Mouse (Mus musculus): ENCODE data around the gene Ctnnbl1.

Gene Ctnnbl1

DNA sequence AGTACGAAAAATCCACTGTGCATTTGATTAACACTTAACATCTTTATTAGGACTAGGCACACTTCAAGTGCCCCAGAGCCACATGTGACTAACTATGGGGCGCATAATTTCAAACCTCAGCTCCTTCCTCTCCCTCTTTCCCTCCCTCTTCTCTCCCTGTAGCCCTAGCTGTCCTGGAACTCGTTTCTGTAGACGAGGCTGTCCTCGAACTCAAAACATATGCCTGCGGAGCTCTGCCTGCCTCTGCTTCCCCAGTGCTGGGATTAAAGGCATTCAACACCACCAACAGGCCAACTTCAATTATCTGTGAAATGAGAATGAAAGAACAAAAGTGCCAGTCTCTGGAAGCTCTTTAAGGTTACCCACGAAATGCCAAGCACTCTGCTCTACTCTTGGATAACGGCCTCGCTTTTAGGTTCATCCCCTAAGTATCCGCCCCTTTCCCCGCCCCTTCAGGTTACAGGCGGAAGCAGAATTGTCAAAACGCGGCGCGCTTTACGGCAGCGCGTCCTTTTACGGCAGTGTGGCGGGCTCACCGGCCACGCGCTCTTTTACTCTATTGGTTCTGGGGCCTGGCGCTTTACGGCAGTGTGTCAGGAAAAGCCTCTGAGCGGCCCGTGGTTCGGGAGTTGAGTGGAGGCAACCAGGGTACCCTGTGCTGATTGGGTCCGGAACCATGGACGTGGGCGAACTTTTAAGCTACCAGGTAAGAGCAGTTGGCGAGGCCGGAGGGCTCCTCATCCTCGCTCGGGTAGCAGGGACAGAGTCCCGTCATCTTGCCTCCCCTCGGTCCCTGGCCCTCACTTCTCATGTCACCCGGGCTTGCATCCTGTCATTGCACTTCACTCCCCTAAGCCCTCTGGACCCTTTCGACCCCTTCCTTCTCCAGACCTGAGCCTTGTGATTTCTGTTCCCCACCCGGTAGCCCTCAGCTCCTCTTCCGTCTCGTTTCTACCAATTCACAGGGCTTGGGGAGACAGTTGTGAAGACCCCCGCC lies at the start of gene Ctnnbl1:
Ctnnbl1 (plus strand) TSS at position 548 of the 997 bp plus-strand sequence.
- peak; percentile 97 for DNase-seq (ENCODE audit: extremely low spot score, low read depth, low spot score)

DNA sequence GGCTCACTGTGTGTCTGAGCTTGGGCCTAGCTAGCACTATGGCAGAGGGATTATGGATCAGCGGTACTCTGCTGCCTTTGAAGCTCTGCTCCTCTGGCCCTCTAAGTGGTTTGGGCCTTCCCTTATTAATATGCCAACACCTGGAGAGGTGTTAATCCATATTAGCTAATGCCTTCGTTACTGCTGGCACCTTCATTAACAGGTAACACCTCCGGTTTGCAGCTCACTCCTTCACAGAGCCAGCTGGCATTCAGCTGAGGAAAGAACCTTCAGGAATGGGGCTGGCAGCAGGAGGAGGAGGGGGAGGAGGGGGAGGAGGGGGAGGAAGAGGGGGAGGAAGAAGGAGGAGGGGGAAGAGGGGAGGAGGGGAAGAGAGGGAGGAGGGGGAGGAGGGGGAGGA lies 49.7 kb upstream of the Ctnnbl1 start:
- DNase-seq (ENCODE audit: extremely low spot score, low read depth, low spot score) = no peak

DNA sequence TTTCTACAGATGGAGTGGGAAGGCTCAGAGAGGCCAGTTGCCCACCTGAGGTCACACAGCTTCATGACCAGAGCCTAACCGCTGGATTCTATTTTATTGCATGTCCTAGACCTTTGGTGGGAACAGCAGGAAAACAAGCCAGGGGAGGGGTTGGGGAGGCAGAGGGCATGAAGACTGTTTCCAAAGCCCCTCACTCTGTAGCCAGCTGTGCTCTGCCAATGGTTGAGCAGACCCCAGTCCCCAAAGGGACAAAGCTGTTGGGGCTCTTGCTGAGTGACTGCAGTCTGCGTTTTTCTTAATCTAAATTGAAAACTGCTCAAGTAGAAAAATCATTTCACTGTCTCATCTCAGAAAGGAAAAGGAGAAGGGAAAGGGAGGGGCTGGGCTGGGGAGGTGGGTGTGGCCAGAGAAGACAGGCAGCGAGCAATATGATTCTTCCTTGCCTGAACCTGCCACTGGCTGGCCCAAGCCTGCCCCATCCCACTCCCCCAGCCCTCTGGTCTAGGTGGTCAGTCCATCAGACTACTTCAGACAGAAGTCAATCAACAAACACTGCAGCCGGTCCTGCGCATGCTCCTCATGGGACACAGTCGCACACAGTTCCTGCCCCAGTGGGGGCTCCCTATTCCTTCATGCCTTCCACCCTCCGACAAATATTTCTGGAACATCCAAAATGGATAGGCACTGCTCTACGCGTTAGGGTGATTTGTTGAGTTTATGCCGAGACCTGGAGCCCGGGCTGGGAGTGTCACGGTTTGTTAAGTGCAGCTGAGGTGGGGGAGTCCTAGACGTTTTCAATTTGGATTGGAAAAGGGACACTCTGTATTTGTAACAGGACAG lies 45.7 kb upstream of the Ctnnbl1 start:
- DNase-seq (ENCODE audit: extremely low spot score, low read depth, low spot score) = no peak

DNA sequence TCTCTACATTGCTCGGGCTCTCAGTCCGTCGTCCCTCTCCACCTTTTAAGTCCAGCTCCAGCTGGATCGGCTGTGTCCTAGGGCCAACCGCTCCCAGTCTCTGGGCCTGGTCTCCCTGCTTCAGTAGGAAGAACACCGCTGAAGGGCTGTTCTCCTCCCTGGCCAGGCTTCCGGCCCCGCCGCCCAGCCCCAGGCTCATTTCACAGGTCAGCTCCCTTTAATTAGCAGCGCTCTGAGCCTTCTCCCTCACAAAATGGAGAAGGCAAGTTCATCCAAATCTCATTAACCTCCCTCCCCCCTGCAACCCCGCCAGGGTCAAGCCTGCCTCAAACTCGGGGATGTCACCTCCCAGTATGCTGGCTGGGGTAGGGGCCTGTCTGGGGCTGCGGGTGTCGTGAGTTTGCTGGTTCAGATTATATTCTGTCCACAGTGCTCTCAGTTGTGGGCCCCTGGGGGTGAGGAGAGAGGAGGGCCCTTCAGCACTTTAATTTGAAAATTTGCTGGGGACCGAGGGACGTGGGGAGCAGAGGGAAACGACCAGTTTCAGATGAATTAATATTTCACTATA lies 44.8 kb upstream of the Ctnnbl1 start:
- DNase-seq (ENCODE audit: extremely low spot score, low read depth, low spot score) = peak; percentile 6

DNA sequence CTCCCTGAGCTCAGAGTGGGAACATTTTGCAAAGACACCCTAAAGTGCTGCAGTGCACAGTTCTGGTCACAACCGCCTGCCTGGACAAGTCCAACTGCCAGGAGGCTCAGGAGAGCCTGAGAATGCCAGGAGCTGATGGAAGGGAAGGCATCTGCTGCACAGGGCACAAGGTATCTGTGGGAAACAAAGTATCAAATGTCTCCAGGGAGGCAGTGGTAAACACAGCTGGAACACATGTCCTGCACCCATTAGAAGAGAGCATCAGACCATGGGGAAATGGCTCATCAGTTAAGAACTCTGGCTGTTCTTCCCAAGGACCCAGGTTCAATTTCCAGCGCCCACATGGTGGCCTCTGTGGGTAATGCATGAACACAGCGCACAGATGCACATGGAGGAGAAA lies 43.6 kb upstream of the Ctnnbl1 start:
- DNase-seq (ENCODE audit: extremely low spot score, low read depth, low spot score) = no peak

DNA sequence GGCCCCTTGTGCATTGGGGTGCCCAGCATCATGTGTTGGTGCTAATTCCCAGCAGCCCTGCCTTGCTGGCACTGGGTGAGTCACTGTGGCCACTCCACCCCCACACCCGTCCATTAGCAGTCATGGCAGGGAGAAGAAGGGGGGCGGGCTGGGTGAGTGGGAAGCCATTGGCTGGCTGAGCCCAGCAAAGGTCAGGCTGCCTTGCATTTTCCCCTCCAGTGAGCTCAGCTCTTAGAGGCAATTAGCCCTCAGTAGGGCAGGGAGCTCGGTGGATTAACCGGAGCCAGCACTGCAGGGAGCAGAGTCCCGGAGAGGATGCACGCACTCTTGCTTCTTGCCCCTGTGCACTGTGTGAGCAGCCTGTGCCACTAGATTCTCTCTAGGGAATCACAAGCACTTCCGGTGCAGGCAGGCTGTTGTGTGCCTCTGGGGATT lies 40.9 kb upstream of the Ctnnbl1 start:
- DNase-seq (ENCODE audit: extremely low spot score, low read depth, low spot score) = no peak

DNA sequence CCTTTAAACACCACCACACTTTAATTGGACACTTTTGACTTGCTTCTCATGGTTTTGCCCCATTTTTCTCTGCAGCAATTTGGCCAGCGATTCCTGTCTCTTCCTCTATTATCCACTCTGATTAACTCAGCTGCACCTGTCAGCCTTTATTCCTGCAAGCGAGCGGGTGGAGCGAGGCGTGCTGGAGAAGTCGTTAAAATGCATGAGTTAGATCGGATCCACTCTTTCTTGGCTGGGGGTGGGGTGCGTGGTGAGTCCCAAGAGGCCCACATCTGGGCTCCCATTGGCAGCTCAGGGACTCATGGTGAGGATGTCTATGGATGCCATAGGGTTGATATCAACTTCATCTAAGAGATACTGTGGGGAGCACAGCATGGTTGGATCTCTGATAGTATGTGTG lies 34.0 kb upstream of the Ctnnbl1 start:
- DNase-seq (ENCODE audit: extremely low spot score, low read depth, low spot score) = no peak

DNA sequence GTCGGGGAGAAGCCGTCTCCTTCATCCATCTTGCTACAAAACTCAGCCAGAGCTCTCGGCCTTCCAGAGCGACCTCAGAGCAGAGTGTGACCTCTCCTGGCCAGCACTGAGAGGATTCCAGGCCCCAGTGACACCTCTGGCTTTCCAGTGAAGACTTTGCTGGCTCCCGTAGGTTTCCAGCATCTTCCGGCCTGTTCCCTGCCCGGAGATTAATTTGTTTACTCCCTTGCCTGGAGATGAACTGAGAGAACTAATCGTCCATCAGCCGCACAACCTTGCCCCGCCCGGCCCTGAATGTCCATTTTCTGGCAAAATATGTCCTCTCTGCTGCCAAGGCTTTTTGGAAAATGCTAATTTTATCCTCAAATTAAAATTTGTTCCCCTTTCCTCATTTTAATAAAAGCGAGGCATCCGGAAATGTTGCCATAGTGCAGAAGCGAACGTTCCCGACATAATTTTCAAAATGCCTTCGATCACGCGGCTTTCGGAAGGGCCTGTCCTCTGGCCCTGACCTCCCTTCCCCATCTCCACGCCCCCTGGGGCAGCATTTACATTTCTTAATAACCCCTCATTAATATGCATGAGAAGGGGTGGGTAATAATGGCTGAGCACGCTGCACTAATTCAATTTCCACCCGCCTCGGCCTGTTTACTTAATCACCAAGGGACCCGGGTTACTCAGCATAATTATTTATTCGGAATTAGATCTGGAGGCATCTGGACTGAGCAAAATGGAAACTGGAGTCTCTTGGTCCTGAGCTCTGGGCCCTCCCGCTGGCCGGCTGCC lies 32.0 kb upstream of the Ctnnbl1 start:
- DNase-seq (ENCODE audit: extremely low spot score, low read depth, low spot score) = no peak

DNA sequence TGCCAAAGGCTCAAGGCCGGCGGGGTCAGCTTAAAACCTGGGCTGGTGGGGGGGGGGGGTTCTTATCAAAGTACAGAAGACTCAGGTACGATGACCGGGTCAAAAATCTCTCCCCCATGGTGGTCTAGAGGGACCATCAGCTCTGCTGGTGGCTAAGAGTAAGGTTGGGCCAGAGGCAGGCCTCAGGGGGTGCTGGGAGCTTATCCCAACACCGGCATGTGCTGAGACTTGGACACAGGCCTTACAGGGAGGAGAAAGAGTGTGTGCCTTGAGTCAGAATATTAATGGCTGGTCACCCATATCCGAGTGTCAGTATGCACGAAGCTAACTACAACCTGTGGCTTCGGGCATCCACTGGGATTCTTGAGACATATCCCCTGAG lies 31.4 kb upstream of the Ctnnbl1 start:
- DNase-seq (ENCODE audit: extremely low spot score, low read depth, low spot score) = no peak

DNA sequence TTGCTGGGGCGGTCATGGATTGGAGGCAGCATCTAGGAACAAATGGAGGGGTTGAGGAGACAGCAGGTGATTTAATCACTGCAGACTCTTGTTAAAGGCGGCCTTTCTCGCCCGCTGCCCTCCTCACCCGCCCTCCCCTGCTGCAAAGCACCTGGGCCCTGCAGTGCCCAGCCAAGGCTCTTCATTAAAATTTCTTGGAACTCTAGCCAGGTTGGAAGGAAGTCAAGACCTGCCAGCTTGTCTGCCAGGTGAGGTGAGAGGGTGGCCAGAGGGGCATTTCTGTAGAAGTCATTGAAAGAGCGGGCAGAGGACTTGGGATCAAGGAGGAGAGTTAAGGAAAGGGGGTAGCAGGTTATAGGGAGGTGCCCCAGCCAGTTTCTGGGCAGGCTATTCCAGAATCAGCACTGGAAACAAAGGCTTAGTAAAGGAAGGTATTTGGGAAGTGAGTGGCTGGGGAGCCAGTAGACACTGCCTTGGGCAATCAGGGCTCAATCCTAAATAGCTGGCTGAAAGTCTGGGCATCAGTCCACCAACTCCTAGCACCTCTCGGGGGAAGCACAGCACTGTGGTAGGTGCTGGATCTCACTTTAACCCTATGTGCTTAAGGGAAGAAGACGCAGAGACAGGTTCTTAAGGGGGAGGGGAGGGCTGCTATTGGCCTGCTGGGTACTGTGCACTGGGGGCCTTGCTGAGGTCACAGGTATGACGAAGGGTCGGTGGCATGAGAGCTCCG lies 29.8 kb upstream of the Ctnnbl1 start:
- DNase-seq (ENCODE audit: extremely low spot score, low read depth, low spot score) = no peak

DNA sequence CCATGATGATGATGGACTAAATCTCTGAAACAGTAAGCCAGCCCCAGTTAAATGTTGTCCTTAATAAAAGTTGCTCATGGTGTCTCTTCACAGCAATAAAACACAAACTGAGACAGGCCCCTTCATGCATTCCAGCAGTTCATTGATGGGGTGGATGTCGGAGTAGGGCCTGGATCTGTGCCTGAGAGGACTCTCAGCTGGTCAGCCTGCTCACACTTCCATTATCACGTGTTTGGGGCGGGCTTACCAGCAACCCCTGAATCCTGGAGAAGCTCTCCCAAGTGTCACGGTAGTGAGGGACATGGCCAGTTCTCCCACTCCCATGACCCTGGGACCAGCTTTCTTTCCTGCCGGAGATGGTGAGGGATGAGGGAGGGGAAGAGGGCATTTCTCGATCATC lies 24.5 kb upstream of the Ctnnbl1 start:
- no peak for DNase-seq (ENCODE audit: extremely low spot score, low read depth, low spot score)

DNA sequence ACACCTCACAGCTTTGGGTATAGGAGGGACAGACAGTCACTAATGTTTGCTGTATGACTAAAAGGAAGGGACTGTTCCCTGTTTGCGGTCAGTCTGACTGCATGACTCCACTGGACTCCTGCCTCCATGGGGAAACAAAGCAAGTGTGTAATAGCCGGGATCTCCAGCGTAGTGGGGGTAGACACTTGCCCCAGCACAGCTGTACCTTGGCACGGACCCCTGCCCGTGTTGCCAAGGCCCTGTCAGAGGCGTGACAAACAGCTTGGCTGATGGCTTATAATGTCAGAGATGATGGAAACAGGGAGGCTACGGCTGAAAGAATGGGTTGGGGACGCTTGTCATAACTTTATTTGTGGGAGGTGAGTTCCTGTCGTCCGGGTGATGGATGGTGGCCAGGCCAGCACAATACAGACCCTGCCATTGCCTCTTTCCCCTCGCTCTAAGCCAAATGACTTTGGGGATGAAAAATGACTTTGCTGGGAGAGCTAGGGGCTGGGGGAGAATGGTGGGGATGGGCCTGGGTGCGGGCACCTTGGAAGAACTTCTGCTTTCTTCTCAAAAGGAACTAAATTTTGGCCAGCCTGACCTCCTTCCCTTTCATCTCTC lies 21.5 kb upstream of the Ctnnbl1 start:
- DNase-seq (ENCODE audit: extremely low spot score, low read depth, low spot score) = no peak

DNA sequence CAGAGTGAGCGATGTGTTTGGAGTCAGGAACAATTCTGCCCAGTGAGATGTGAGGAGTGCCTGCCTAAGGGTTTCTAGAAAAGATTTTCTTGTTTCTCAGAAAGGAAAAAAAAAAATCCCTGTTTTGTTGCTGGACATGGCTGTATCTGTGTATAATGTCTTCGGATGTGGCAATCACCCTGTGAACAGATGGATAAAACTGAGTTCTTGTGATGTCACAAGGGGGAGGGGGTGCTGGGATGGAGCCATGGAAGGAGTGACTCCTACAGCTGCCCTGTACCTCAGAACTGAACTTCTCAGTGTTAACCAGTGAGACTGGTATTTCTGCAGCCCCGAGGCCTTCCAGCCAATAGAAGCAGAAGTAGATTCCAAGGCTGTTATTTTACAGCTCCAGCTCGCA lies 18.8 kb upstream of the Ctnnbl1 start:
- DNase-seq (ENCODE audit: extremely low spot score, low read depth, low spot score) = no peak

DNA sequence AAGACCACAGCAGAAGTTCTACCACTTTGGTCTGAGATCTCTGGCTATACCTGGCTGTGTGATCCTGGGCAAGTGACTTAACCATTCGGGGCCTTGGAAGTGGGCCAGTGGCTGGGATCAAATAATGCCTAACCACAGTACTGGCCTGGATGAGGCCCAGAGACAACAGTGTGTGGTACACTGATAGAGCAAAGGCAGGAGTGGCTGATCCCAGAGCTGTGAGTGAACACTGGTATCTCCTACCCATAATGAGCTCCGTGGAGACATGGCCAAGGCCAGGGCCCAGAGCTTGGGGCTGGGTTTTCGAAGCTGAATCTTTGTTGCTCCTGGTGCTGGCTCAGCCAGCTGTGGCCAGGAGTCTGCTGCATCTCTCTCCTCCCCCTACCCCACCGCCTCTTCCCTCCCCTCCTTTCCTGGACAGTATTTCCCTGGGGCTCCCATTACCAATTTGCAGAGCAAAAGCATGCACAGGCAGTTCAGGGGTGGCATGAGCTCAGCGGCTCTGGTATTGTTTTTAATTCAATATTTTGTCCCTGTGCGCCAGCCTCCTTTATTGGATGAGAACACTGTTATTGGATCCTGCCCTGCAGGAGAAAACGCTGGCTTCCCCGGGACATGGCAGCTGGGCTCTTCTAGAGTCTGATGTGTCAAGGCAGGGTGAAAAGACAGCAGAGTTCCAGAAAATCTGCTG lies 13.2 kb upstream of the Ctnnbl1 start:
- no peak for DNase-seq (ENCODE audit: extremely low spot score, low read depth, low spot score)

DNA sequence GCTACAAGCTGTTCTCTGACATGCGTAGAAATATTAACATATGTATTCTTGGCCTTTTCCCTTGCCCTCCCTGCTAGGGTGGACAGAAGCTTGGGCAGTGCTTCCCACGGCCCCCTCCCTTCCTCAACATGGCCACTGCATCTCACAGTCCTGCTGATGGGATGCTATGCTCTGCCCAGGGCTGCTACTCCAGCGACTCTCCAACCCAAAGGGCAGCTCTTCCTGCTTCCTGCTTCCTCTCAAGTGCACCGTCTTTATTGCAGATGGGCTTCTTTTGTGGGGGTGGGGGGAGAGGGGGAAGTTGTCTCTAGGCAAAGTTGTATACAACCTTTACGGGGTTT lies 12.7 kb upstream of the Ctnnbl1 start:
- DNase-seq (ENCODE audit: extremely low spot score, low read depth, low spot score) = no peak

DNA sequence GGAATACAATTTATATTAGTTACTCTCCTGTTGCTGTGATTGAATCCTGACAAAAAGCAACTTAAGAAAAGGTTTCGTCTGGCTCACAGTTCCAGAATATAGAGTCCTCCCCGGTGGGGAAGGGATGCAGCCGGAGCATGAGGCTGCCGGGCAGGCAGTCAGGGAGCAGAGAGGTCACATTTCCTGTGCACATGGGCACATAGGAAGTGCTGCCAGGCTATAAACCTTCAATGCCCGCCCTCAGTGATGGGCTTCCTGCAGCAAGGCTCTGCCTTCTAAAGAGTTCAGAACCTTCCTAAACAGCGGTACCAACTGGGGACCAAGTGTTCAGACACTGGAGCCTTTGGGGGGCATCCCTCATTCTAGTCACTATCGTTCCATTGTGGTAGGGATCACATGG lies 7.4 kb downstream of the Ctnnbl1 start:
- no peak for DNase-seq (ENCODE audit: extremely low spot score, low read depth, low spot score)

DNA sequence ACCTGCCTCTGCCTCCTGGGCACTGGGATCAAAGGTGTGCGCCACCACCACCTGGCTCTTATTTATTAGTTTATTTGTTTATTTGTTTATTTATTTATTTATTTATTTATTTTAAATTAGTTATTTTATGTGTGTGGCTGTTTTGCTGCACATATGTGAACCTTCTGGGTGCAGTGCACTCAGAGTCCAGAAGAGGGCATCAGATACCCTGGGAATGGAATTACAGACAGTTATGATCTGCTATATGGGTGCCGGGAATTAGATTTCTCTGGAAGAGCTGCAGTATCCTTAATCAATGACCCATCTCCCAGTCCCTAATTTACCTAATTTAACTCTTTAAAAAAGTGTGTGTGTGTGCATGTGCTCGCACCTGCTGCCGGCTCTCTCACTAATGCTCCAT lies 8.5 kb downstream of the Ctnnbl1 start:
- no peak for DNase-seq (ENCODE audit: extremely low spot score, low read depth, low spot score)

DNA sequence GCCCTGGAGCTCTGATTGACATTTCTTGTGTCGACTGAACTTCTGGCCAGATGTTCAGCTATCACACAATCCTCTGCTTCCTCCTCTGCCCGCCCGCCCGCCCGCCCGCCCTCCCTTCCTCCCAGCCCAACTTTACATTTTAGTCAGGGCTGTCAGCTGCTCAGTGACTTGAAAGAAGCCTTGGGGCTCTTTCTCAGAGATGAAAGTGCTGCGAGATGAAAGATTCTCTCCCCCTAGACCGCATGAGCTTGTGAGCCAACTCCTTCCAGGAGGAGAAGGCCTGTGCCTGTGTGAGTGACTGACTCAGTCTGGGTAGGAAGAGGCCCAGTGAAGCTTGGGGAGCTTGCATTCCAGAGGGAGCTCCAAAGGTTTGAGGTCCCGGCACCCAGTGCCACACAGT lies 9.4 kb downstream of the Ctnnbl1 start:
- no peak for DNase-seq (ENCODE audit: extremely low spot score, low read depth, low spot score)

DNA sequence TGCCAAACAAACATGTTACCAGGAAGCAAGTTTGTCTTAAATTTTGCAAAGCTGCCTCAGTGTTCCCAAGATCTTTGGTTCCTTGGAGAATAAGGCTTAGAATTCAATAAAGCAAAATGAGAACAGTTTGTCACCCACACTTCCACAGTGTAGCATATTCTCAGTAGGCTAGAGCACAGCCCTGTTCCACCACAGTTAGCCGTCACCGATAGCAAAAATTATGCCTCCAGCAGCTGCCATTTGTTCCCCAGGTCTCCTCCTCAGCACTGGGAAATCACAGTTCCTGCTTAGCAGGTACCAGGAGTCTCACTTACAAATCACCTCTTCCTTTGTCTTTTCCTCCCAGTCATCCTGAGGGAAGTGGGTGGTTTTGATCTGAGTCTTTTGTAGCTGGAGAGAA lies 10.8 kb downstream of the Ctnnbl1 start:
- no peak for DNase-seq (ENCODE audit: extremely low spot score, low read depth, low spot score)
